Mouse (Mus musculus) embryonic facial prominence, embryonic 13.5 days (tissue): ENCODE measurements at regions not wholly inside any gene's neighbourhood (a gene's known extent, or its start where the extent isn't known, plus 50 kb on each side); places are given as distances from the start of the nearest gene placed in this dataset.
"Not testable (repeated sequence)": the region's sequence is repeated elsewhere in the genome, so short reads cannot be mapped to it uniquely, and the experiment has no call there.

Experiments
- ATAC-seq: fragments of 200-750 bp; cut with Nextera tagmentation; 2 replicates; pipeline ENCODE4 v1.8.0; 2017; ENCODE audit warnings: low read depth; ENCODE audit not compliant: insufficient number of reproducible peaks, insufficient read depth, low FRiP score, low TSS enrichment
- H3K27ac ChIP-seq: fragments of 300-500 bp; sonication (generic); 2 replicates; pipeline ENCODE4 v1.5.1; 2015; ENCODE audit warnings: moderate library complexity, mild to moderate bottlenecking, inconsistent platforms
- H3K27me3 ChIP-seq: fragments of 300-500 bp; sonication (generic); 2 replicates; pipeline ENCODE4 v1.6.1; 2015; ENCODE audit warnings: mild to moderate bottlenecking, inconsistent platforms
- H3K36me3 ChIP-seq: fragments of 300-500 bp; sonication (generic); 2 replicates; pipeline ENCODE4 v1.6.1; 2015; ENCODE audit warnings: mild to moderate bottlenecking, inconsistent platforms
- H3K4me1 ChIP-seq: fragments of 300-500 bp; sonication (generic); 2 replicates; pipeline ENCODE4 v1.6.1; 2015; ENCODE audit warnings: inconsistent platforms
- H3K4me2 ChIP-seq: fragments of 300-500 bp; sonication (generic); 2 replicates; pipeline ENCODE4 v1.6.1; 2015; ENCODE audit warnings: moderate library complexity, mild to moderate bottlenecking, inconsistent platforms
- H3K4me3 ChIP-seq: fragments of 300-500 bp; sonication (generic); 2 replicates; pipeline ENCODE4 v1.5.1; 2015; ENCODE audit warnings: mild to moderate bottlenecking, inconsistent platforms
- H3K9ac ChIP-seq: fragments of 300-500 bp; sonication (generic); 2 replicates; pipeline ENCODE4 v1.6.1; 2015; ENCODE audit warnings: mild to moderate bottlenecking, inconsistent platforms
- H3K9me3 ChIP-seq: fragments of 300-500 bp; sonication (generic); 2 replicates; pipeline ENCODE4 v1.6.1; 2016; ENCODE audit warnings: inconsistent platforms
- WGBS: fragments of 180-500 bp; shearing (Covaris S2); methylation state at CpG from one replicate; pipeline ENCODE4 v1.1.7; 2015; ENCODE audit warnings: mixed read lengths; 5-methylcytosine and 5-hydroxymethylcytosine counted together

GRCm38 (mm10) chr14:102748687-102749086 is 233.8 kb downstream of the Kctd12 start:
- Histone ChIP-seq H3K9ac (no peak overlapping the region), H3K27ac (no peak overlapping the region), H3K36me3 (no peaks in the 10 kb centered on the region), H3K4me3 (no peak overlapping the region), H3K4me1 (no peaks in the 10 kb centered on the region), H3K9me3 (no peaks in the 10 kb centered on the region), H3K27me3 (no peaks in the 10 kb centered on the region), H3K4me2 (no peak overlapping the region)
- WGBS = 61% methylated on average over 1 of the region's 1 CpGs
- ATAC-seq = no peak

GRCm38 (mm10) chr14:102742331-102742730 is 240.1 kb downstream of the Kctd12 start:
- no peaks in the 10 kb centered on the region for H3K27me3 ChIP-seq
- no peak overlapping the region for H3K27ac ChIP-seq
- no peak for ATAC-seq
- H3K4me1 ChIP-seq = no peaks in the 10 kb centered on the region
- no peak overlapping the region for H3K4me3 ChIP-seq
- no peaks in the 10 kb centered on the region for H3K36me3 ChIP-seq
- H3K4me2 ChIP-seq = no peak overlapping the region
- 81% methylated on average over 8 of the region's 8 CpGs for WGBS
- H3K9ac ChIP-seq = no peak overlapping the region
- no peaks in the 10 kb centered on the region for H3K9me3 ChIP-seq

GRCm38 (mm10) chr14:102736656-102737055 is 245.8 kb downstream of the Kctd12 start:
- Histone ChIP-seq H3K36me3 (no peaks in the 10 kb centered on the region), H3K4me2 (no peak overlapping the region), H3K4me3 (no peak overlapping the region), H3K9ac (no peak overlapping the region), H3K4me1 (peaks cover 2% of the 10 kb centered on the region; the same call in 1 of the 2 replicates), H3K27me3 (no peaks in the 10 kb centered on the region), H3K27ac (no peak overlapping the region), H3K9me3 (no peaks in the 10 kb centered on the region)
- 21% methylated on average over 2 of the region's 2 CpGs for WGBS
- no peak for ATAC-seq

GRCm38 (mm10) chr14:102733718-102734117 is 248.7 kb downstream of the Kctd12 start:
- H3K36me3 ChIP-seq, H3K9ac ChIP-seq, H3K27ac ChIP-seq, ATAC-seq, H3K4me3 ChIP-seq, H3K9me3 ChIP-seq, H3K27me3 ChIP-seq, H3K4me2 ChIP-seq, H3K4me1 ChIP-seq: not testable (repeated sequence)
- WGBS = 95% methylated on average over 4 of the region's 4 CpGs

GRCm38 (mm10) chr14:102731746-102732145 is 250.7 kb downstream of the Kctd12 start:
- Histone ChIP-seq H3K9me3 (no peaks in the 10 kb centered on the region), H3K4me1 (peaks cover 5% of the 10 kb centered on the region; the same call in 1 of the 2 replicates), H3K4me2 (no peak overlapping the region), H3K36me3 (no peaks in the 10 kb centered on the region), H3K4me3 (no peak overlapping the region), H3K9ac (no peak overlapping the region), H3K27me3 (no peaks in the 10 kb centered on the region), H3K27ac (no peak overlapping the region)
- 39% methylated on average over 5 of the region's 5 CpGs for WGBS
- no peak for ATAC-seq

- no peak for ATAC-seq
- no peak overlapping the region for H3K4me3 ChIP-seq
- H3K4me1 ChIP-seq = no peaks in the 10 kb centered on the region
- no peaks in the 10 kb centered on the region for H3K9me3 ChIP-seq
- no peak overlapping the region for H3K9ac ChIP-seq
- 39% methylated on average over 2 of the region's 2 CpGs for WGBS
- no peak overlapping the region for H3K27ac ChIP-seq
- H3K4me2 ChIP-seq = no peak overlapping the region
- H3K36me3 ChIP-seq = no peaks in the 10 kb centered on the region
- no peaks in the 10 kb centered on the region for H3K27me3 ChIP-seq
Measured at GRCm38 (mm10) chr14:102722633-102723032, 259.8 kb downstream of the Kctd12 start.

- no peak overlapping the region for H3K27ac ChIP-seq
- ATAC-seq = no peak
Measured at GRCm38 (mm10) chr14:102718558-102718957, 263.9 kb downstream of the Kctd12 start.

GRCm38 (mm10) chr14:102712600-102712999 is 269.8 kb downstream of the Kctd12 start:
- H3K36me3 ChIP-seq = no peaks in the 10 kb centered on the region
- no peaks in the 10 kb centered on the region for H3K9me3 ChIP-seq
- no peak for ATAC-seq
- H3K4me2 ChIP-seq = no peak overlapping the region
- no peaks in the 10 kb centered on the region for H3K27me3 ChIP-seq
- H3K9ac ChIP-seq = no peak overlapping the region
- no peak overlapping the region for H3K4me3 ChIP-seq
- H3K27ac ChIP-seq = no peak overlapping the region
- WGBS = 16% methylated on average over 1 of the region's 1 CpGs
- H3K4me1 ChIP-seq = peaks cover 4% of the 10 kb centered on the region

More at GRCm38 (mm10) chr14:102718558-102718957, 263.9 kb downstream of the Kctd12 start:
- no peaks in the 10 kb centered on the region for H3K27me3 ChIP-seq
- H3K9ac ChIP-seq = no peak overlapping the region
- WGBS = 57% methylated on average over 2 of the region's 2 CpGs
- no peak overlapping the region for H3K4me3 ChIP-seq
- H3K4me2 ChIP-seq = no peak overlapping the region
- H3K9me3 ChIP-seq = no peaks in the 10 kb centered on the region
- H3K4me1 ChIP-seq = no peaks in the 10 kb centered on the region
- H3K36me3 ChIP-seq = no peaks in the 10 kb centered on the region

- ATAC-seq = no peak
- H3K4me1 ChIP-seq = peaks cover 10% of the 10 kb centered on the region
- H3K27ac ChIP-seq = peak overlapping the region; percentile 16; the same call in 1 of the 2 replicates
- no peaks in the 10 kb centered on the region for H3K9me3 ChIP-seq
- H3K36me3 ChIP-seq = no peaks in the 10 kb centered on the region
- H3K4me3 ChIP-seq = no peak overlapping the region
- 41% methylated on average over 5 of the region's 5 CpGs for WGBS
- H3K4me2 ChIP-seq = no peak overlapping the region
- no peaks in the 10 kb centered on the region for H3K27me3 ChIP-seq
- no peak overlapping the region for H3K9ac ChIP-seq
Measured at GRCm38 (mm10) chr14:102706704-102707336, 275.6 kb downstream of the Kctd12 start.

- H3K27ac ChIP-seq = no peak overlapping the region
- WGBS = 64% methylated on average over 2 of the region's 2 CpGs
- no peaks in the 10 kb centered on the region for H3K9me3 ChIP-seq
- no peak overlapping the region for H3K9ac ChIP-seq
- no peaks in the 10 kb centered on the region for H3K36me3 ChIP-seq
- ATAC-seq = no peak
- no peaks in the 10 kb centered on the region for H3K4me1 ChIP-seq
- no peak overlapping the region for H3K4me2 ChIP-seq
- no peaks in the 10 kb centered on the region for H3K27me3 ChIP-seq
- H3K4me3 ChIP-seq = no peak overlapping the region
Measured at GRCm38 (mm10) chr14:102701108-102701507, 281.3 kb downstream of the Kctd12 start.

GRCm38 (mm10) chr14:102700457-102700856 is 282.0 kb downstream of the Kctd12 start:
- WGBS = 68% methylated on average over 6 of the region's 6 CpGs
- Histone ChIP-seq H3K9me3 (no peaks in the 10 kb centered on the region), H3K27ac (no peak overlapping the region), H3K9ac (no peak overlapping the region), H3K27me3 (no peaks in the 10 kb centered on the region), H3K4me2 (no peak overlapping the region), H3K4me3 (no peak overlapping the region), H3K4me1 (no peaks in the 10 kb centered on the region), H3K36me3 (no peaks in the 10 kb centered on the region)
- no peak for ATAC-seq

GRCm38 (mm10) chr14:102699015-102699414 is 283.4 kb downstream of the Kctd12 start:
- WGBS = 82% methylated on average over 3 of the region's 3 CpGs
- H3K27me3 ChIP-seq = no peaks in the 10 kb centered on the region
- no peaks in the 10 kb centered on the region for H3K36me3 ChIP-seq
- H3K4me1 ChIP-seq = no peaks in the 10 kb centered on the region
- no peak overlapping the region for H3K27ac ChIP-seq
- no peak overlapping the region for H3K4me3 ChIP-seq
- H3K9me3 ChIP-seq = no peaks in the 10 kb centered on the region
- no peak overlapping the region for H3K9ac ChIP-seq
- no peak for ATAC-seq
- no peak overlapping the region for H3K4me2 ChIP-seq
